Mouse (Mus musculus) lung, postnatal 14 days (tissue): ENCODE measurements around the gene Mob2.

Experiments used
- DNase-seq: peaks from one replicate; pipeline ENCODE4 v3.0.0; 2021

Mob2 gene

DNA sequence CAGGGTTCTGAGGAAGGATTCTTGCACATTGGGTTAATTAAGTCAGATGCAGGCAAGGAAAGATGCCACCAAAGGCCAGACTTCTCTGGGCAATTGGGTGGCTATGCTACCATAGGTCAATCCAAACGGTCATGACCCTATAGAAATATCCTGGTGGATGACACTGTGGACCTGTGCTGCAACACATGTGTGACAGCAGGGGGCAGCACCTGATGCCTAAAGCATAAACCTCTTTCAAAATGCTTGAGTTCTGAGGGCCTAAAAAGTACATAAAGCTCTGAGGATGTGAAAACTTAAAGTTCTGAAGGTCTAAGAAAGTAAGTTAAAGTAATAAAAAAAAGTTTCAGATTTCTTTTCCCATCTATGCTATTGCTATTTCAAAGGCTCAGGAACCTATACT lies 44.3 kb downstream of the Mob2 start:
- DNase-seq, result peak; percentile 66

DNA sequence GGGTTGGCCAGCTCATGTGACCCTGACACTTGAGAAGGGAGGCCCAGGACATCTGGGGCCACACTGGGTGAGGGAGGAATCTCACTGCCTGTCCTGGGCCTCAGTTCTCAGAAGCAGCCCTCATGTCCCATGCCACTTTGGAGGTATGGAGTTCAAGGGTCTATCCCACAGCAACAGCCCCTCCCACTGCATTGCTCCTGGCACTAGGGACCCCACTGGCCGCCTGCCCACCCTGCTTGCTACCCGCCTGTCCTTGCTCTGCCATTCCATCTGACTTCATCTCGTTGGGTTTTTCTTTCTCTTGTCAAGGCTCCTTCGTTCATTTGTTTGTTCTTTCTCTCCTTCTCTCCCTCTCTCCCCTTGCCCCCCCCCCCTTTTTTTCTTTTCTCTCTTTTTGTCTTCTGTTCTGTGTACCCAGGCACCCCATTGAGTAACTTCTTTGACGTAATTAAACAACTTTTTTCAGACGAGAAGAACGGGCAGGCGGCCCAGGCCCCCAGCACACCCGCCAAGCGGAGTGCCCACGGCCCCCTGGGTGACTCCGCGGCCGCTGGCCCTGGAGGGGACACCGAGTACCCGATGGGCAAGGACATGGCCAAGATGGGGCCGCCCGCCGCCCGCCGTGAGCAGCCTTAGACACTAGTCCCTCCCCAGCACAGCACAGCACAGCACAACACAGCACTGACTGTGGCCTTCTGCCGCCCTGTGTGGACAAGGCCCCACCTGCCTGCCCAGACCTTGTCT lies 59.1 kb downstream of the Mob2 start:
- DNase-seq, result peak; percentile 23

GRCm38 (mm10) chr7:142000661-142001060 lies 60.2 kb downstream of the Mob2 start:
- no peak for DNase-seq

- DNase-seq, result no peak
Observed at GRCm38 (mm10) chr7:141994121-141994520, 66.7 kb downstream of the Mob2 start.

DNA sequence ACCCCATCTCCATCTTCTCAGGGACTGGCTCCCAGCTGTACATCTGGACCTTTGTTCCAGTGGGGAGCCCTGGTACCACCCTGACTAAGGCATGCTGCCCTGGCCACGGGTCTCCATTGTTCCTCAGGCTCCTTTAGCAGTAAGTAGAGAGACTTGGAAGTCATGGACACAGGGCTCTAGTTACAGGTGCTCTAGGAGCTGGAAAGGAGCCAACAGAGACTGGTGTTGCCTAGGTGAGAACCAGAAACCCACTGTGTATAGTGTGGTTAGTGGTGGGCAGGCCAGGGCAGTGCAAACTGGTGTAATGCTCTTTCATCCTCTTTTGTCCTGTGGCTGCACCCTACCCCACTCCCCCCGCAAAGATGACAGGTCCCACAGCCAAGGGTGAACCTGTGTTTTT lies 69.7 kb downstream of the Mob2 start:
- no peak for DNase-seq

DNA sequence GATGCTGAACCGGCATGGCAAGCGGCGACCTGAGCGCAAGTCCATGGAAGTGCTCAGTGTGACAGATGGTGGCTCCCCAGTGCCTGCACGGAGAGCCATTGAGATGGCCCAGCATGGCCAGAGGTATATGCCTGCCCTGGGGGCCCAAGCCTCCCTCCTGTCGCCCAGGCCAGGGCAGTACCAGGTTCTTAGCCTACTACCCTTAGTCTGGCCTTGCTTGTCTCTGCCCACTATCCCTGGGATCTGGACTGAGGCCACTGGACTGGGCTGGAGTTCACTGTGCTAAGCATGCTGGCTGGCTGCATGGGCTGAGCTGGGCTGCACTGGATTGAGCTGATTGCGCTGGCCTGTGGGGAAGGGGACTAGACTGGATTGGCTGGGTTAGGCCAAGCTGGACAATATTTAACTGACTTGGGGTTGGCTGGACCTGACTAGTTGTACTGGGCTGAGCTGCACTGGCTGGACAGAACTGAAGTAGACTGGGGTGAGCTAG lies 72.5 kb downstream of the Mob2 start:
- no peak for DNase-seq

DNA sequence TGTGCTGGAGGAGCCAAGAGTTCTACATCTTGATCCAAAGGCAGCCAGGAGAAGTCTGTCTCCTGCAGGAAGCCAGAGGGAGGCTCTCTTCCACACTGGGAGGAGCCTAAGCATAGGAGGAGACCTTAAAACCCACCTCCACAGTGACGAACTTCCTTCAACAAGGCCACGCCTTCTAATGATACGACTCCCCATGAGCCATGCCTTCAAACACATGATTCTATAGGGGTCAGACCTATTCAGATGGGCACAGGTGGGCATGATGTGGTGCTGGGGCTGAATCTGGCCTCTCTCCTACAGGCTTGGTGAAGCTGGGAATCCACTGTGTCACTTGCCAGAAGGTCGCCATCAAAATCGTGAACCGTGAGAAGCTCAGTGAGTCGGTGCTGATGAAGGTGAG lies 79.6 kb downstream of the Mob2 start:
- no peak for DNase-seq

DNA sequence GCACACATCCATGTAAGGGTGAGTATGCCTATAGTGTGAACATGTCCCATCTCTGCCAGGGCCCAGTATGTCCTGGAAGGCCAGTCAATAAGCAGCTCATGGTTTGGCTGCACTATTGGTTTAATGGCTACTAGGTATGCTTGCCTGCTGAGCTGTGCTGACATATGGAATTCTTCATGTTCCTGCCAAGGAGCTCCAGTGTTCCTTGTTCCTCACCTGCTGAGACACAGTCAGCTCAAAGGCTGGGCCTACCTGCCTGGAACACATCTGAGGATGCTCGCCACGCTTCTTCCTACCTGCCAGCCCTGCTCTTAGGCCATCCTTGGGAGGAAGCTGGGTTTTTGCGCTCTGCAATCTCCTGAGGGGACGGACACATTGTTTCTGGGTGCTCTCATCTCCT lies 81.6 kb downstream of the Mob2 start:
- no peak for DNase-seq

- DNase-seq, result no peak
Observed at GRCm38 (mm10) chr7:141978003-141978402, 82.9 kb downstream of the Mob2 start.

DNA sequence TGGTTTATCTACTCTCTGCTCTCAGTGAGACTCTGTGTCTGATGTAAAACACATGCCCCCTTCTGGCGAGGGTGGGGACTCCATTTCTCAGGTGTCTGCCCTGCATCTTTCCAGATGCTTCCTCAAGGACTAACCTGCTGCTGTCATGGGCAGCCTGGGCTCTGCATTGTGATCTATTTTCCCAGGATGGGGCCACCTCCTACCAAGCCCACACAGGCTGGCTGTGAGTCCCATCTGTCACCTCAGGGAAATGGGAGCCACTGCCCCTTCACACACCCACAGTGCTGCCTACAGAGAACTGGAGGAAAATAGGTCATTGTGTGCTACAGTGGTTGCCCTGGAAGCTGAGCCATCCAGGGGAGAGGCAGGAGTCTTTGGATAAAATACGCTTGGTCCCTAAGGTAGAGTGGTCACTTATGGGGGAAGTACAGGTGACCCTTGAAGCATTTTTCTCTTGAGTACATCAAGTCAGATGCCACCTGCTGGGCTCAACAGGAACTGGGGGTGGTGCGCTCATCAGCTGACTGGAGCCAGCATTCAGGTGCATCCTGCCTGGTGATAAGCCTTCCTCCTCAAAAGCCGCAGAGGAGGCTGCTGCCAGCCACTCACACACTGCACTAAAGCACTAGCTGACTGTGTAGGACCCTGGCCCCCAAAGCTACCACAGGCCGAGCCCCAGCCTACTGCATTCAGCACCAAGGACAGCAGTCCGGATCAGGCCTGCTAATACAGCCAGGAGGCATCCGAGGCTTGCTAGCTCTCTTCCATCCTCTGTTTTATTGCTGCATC lies 87.8 kb downstream of the Mob2 start:
- DNase-seq, result peak; percentile 28

GRCm38 (mm10) chr7:141966281-141966680 lies 94.6 kb downstream of the Mob2 start:
- no peak for DNase-seq

DNA sequence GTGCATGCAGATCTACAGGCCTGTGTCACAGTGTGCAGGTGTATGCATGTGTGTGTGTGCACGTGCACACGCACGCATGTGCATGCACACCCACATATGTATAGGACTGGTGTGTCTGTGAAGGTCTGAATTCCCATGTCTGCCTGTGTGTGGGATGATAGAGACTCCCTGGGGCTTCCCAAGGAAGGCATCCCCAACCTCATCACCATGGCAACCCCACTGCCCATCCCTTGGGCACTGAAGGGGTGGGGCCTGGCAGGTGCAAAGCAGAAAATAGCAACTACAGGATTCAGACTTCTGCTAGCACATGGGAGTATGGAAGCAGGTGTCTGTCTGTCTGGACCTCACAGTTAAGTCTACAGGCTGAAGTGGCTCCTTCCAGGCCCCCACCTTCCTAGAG lies 98.3 kb downstream of the Mob2 start:
- DNase-seq, result no peak

GRCm38 (mm10) chr7:141961491-141961890 lies 99.4 kb downstream of the Mob2 start:
- DNase-seq, result no peak

GRCm38 (mm10) chr7:141960926-141961325 lies 99.9 kb downstream of the Mob2 start:
- DNase-seq, result no peak

DNA sequence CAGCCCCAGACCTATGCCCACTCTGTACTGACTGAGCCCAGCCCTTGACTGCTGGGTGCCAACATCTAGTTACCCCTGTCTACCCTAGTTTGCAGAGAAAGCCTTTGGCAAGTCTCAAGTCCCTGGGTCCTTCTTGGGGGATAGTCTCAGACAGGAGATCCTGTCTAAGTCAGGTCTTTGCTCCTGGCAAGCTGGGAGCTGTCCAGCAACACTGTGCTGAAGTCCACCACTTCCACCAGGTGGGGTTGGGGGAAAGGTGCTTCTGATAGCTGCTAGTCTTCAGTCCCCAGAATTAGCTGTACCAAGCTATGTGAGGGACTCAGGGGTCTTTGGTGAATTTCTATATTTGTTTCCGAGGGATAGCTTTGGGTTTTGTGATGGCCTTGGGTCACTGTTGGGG lies 101.7 kb downstream of the Mob2 start:
- no peak for DNase-seq
